Mouse (Mus musculus) limb, embryonic 11.5 days (tissue): ENCODE data around the gene Apeh. TPM values are rescaled to one million over a fixed set of nuclear protein-coding genes. Genes with fewer than 3 reads are reported as not detected.
A peak's percentile ranks its signal among the peaks of the same experiment; 100 is the strongest.

Experiments
- ATAC-seq: fragments of 200-750 bp; cut with Nextera tagmentation; 2 replicates; pipeline ENCODE4 v1.8.0; 2017; ENCODE audit warnings: low read depth; ENCODE audit not compliant: insufficient number of reproducible peaks, low FRiP score, low TSS enrichment
- DNase-seq: peaks from one replicate; pipeline ENCODE4 v3.0.0-alpha.2; 2015; ENCODE audit warnings: low spot score
- H3K27ac ChIP-seq: fragments of 300-500 bp; sonication (generic); replicated peaks from 2 replicates; pipeline ENCODE4 v1.5.1; 2014; ENCODE audit warnings: low read depth, mild to moderate bottlenecking, low read length
- H3K27me3 ChIP-seq: fragments of 300-500 bp; sonication (generic); 2 replicates; pipeline ENCODE4 v1.6.1; 2014; ENCODE audit warnings: mild to moderate bottlenecking, low read length, mixed read lengths; ENCODE audit not compliant: control insufficient read depth, insufficient read depth
- H3K36me3 ChIP-seq: fragments of 300-500 bp; sonication (generic); 2 replicates; pipeline ENCODE4 v1.6.1; 2014; ENCODE audit warnings: mild to moderate bottlenecking, low read length, moderate library complexity, mixed read lengths; ENCODE audit not compliant: control insufficient read depth, insufficient read depth
- H3K4me1 ChIP-seq: fragments of 300-500 bp; sonication (generic); 2 replicates; pipeline ENCODE4 v1.6.1; 2014; ENCODE audit warnings: low read length, mixed read lengths; ENCODE audit not compliant: control insufficient read depth, insufficient read depth
- H3K4me2 ChIP-seq: fragments of 300-500 bp; sonication (generic); 2 replicates; pipeline ENCODE4 v1.6.1; 2014; ENCODE audit warnings: low read depth, mild to moderate bottlenecking, moderate library complexity; ENCODE audit not compliant: severe bottlenecking
- H3K4me3 ChIP-seq: fragments of 300-500 bp; sonication (generic); 2 replicates; pipeline ENCODE4 v1.5.1; 2014; ENCODE audit warnings: low read depth, low read length
- H3K9ac ChIP-seq: fragments of 300-500 bp; sonication (generic); 2 replicates; pipeline ENCODE4 v1.6.1; 2014; ENCODE audit warnings: mild to moderate bottlenecking, low read length
- H3K9me3 ChIP-seq: fragments of 300-500 bp; sonication (generic); 2 replicates; pipeline ENCODE4 v1.6.1; 2016; ENCODE audit warnings: low read length; ENCODE audit not compliant: control insufficient read depth
- WGBS: fragments of 180-500 bp; shearing (Covaris S2); extraction: QIAGEN DNeasy Blood & Tissue Kit; methylation state at CpG from one replicate; pipeline ENCODE4 v1.1.7; 2014; 5-methylcytosine and 5-hydroxymethylcytosine counted together
- polyA plus RNA-seq: library from polyadenylated mRNA; unstranded; fragments of >200 nt; fragmentation: Nextera tagmentation; extraction: Ambion mirVana; gene quantifications from 2 replicates; pipeline ENCODE4 v1.2.1, GENCODE M21; 2014

The Apeh gene
- polyA plus RNA-seq, 1 experiment from 2014 or later: 56.3 TPM

- Histone ChIP-seq H3K4me3 (no peak overlapping the region), H3K9ac (no peak overlapping the region), H3K36me3 (peaks cover 17% of the 10 kb centered on the region), H3K27ac (no peak overlapping the region), H3K27me3 (no peaks in the 10 kb centered on the region), H3K9me3 (no peaks in the 10 kb centered on the region), H3K4me2 (no peak overlapping the region), H3K4me1 (0 out of 2 replicates have a peak, but pooled peaks cover 3% of the 10 kb centered on the region)
- no peak for ATAC-seq
- WGBS: 50% methylated on average over 1 of the region's 1 CpGs
- no peak for DNase-seq
Measured at GRCm38 (mm10) chr9:108055061-108055460, 39.3 kb downstream of the Apeh start.

- H3K27me3 ChIP-seq: no peaks in the 10 kb centered on the region
- no peak overlapping the region for H3K27ac ChIP-seq
- WGBS: 88% methylated on average over 22 of the region's 22 CpGs
- peaks cover 17% of the 10 kb centered on the region for H3K36me3 ChIP-seq
- H3K9ac ChIP-seq: no peak overlapping the region
- no peak overlapping the region for H3K4me2 ChIP-seq
- H3K4me1 ChIP-seq: peaks cover 7% of the 10 kb centered on the region; the same call in 1 of the 2 replicates
- DNase-seq: no peak
- no peak for ATAC-seq
- no peak overlapping the region for H3K4me3 ChIP-seq
- H3K9me3 ChIP-seq: no peaks in the 10 kb centered on the region
Measured at GRCm38 (mm10) chr9:108054331-108055040, 39.9 kb downstream of the Apeh start.

DNA sequence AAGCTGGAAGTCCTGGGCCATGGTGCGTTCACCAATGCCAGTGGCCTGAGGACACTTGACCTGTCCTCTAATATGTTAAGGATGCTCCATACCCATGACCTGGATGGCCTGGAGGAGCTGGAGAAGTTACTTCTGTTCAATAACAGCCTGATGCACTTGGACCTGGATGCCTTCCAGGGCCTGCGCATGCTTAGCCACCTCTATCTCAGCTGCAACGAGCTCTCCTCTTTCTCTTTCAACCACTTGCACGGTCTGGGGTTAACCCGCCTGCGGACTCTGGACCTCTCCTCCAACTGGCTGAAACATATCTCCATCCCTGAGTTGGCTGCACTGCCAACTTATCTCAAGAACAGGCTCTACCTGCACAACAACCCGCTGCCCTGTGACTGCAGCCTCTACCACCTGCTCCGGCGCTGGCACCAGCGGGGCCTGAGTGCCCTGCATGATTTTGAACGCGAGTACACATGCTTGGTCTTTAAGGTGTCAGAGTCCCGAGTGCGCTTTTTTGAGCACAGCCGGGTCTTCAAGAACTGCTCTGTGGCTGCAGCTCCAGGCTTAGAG is 40.7 kb downstream of the Apeh start:
- Histone ChIP-seq H3K4me3 (no peak overlapping the region), H3K9ac (no peak overlapping the region), H3K27me3 (no peaks in the 10 kb centered on the region), H3K4me1 (peaks cover 7% of the 10 kb centered on the region; the same call in 1 of the 2 replicates), H3K36me3 (peaks cover 17% of the 10 kb centered on the region), H3K27ac (no peak overlapping the region), H3K4me2 (no peak overlapping the region), H3K9me3 (no peaks in the 10 kb centered on the region)
- no peak for DNase-seq
- 92% methylated on average over 15 of the region's 15 CpGs for WGBS
- ATAC-seq: no peak

GRCm38 (mm10) chr9:108052885-108053664 is 41.3 kb downstream of the Apeh start, which contains the start of gene Amigo3:
Gene Amigo3 (plus strand): TSS chr9:108053159.
- peak; percentile 98 for DNase-seq
- WGBS: 58% methylated on average over 20 of the region's 20 CpGs
- Histone ChIP-seq H3K4me2 (0 out of 2 replicates have a peak within 1 kb of the TSS, but pooled peaks have one; percentile 15), H3K9me3 (no peaks in the 10 kb centered on the region), H3K9ac (no peak within 1 kb of the TSS), H3K4me3 (no peak within 1 kb of the TSS), H3K27me3 (no peaks in the 10 kb centered on the region), H3K36me3 (peaks cover 17% of the 10 kb centered on the region), H3K4me1 (peaks cover 7% of the 10 kb centered on the region; the same call in 1 of the 2 replicates), H3K27ac (no peak within 1 kb of the TSS)
- peak; percentile 14; the same call in 1 of the 2 replicates for ATAC-seq

DNA sequence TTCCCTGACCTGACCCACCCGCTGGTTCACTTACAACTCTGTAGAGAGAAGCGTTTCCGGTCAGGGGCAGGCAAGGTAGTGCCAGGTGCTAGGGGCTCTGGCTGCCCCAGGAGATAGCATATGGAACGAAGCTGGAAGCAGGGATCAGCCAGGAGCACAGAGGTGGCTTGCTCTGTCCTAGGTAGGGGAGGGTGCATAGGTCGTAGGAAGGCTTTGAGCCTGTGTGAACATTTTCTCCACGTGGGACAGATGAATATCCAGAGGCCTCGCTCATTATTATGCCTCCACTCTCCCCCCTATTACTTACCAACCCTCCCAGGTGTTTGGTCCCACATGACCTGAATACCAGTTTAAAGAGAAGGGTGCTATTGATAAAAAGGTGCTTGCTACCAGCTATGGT is 42.0 kb downstream of the Apeh start:
- Histone ChIP-seq H3K36me3 (peaks cover 17% of the 10 kb centered on the region), H3K4me1 (peaks cover 7% of the 10 kb centered on the region; the same call in 1 of the 2 replicates), H3K27ac (no peak overlapping the region), H3K9ac (no peak overlapping the region), H3K4me2 (no peak overlapping the region), H3K4me3 (no peak overlapping the region), H3K9me3 (no peaks in the 10 kb centered on the region), H3K27me3 (no peaks in the 10 kb centered on the region)
- 74% methylated on average over 7 of the region's 7 CpGs for WGBS
- ATAC-seq (no peak), DNase-seq (no peak)

DNA sequence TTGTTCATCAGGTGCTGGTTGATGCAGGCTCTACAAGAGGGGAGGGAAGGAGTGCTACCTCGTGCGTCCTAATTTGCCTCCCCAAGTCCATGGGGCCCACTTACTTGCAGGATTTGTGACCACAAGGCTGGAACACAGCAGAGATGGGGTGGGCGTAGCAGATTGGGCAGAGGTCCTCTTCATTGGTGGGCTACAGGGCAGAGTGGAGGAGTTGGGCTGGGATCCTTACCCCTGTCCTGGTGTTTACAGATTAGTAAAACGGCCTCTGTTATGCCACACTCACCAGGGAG is 42.5 kb downstream of the Apeh start:
- peaks cover 7% of the 10 kb centered on the region; the same call in 1 of the 2 replicates for H3K4me1 ChIP-seq
- no peaks in the 10 kb centered on the region for H3K27me3 ChIP-seq
- H3K4me2 ChIP-seq: no peak overlapping the region
- no peak for ATAC-seq
- no peak overlapping the region for H3K27ac ChIP-seq
- no peak overlapping the region for H3K4me3 ChIP-seq
- 75% methylated on average over 4 of the region's 4 CpGs for WGBS
- H3K9me3 ChIP-seq: no peaks in the 10 kb centered on the region
- no peak for DNase-seq
- H3K36me3 ChIP-seq: peaks cover 17% of the 10 kb centered on the region
- no peak overlapping the region for H3K9ac ChIP-seq

- DNase-seq (no peak), ATAC-seq (no peak)
- Histone ChIP-seq H3K4me1 (peaks cover 7% of the 10 kb centered on the region; the same call in 1 of the 2 replicates), H3K9me3 (no peaks in the 10 kb centered on the region), H3K4me2 (no peak overlapping the region), H3K4me3 (no peak overlapping the region), H3K27me3 (no peaks in the 10 kb centered on the region), H3K9ac (no peak overlapping the region), H3K36me3 (peaks cover 19% of the 10 kb centered on the region), H3K27ac (no peak overlapping the region)
- 94% methylated on average over 15 of the region's 15 CpGs for WGBS
Measured at GRCm38 (mm10) chr9:108051184-108051930, 43.0 kb downstream of the Apeh start.
